Mouse (Mus musculus): ENCODE data around the gene Gmpr. TPM values are rescaled to one million over a fixed set of nuclear protein-coding genes. Genes with fewer than 3 reads are reported as not detected.

The Gmpr gene
- polyA plus RNA-seq (2014; fragmentation: Illumina TruSeq; extraction: RNeasy Lipid Tissue Mini Kit (QIAGEN cat#74804); ENCODE audit: low read depth, low replicate concordance) = 5.1 TPM

DNA sequence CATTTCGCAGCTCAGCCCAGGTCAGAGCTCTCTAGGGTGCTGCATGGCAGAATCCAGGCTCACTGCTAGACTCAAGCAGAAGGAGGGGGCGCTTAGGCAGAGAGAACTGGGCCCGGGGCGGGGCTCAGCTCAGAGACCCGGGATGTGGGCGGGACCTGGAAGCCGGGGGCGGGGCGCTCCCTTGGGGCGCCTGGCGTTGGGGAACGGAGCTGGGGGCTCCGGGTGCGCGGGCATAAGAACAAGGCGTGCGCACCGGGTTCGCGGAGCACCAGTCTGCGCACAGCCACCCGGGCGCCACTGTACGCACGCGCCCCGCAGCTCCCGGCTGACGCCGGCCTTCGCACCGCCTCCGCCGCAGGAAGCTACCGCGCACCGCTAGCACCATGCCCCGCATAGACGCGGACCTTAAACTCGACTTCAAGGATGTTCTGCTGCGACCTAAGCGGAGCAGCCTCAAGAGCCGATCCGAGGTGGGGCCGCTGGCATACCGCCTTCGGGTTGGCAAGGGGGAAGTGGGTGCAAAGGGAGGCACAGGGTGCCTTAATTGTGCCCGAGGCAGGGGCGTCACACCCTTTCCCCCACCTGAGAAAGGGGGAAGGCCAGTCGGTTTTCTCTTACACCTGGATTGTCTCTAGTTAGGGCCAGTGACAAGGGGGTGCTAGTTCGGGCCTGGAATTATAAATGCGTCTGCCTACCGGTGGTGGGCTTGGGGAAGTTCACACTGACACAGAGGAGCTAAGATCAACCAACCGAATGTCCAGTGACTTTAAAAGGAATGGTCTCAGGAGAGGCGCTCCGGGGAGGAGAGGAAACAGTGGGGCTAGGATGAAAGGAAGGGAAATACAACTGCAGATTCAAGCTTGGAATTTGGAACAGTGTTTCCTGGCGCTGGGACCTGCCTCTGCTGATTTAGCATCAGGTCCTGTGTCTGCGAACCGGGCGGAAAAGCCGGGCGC, at the start of gene Gmpr:
Gmpr (plus strand) TSS at position 171 of the 956 bp plus-strand sequence.

Other genes starting within 250 kb of the Gmpr start
- 36.6 TPM for gene Mylip, start 117.7 kb upstream of the Gmpr start, polyA plus RNA-seq (2014; fragmentation: Illumina TruSeq; extraction: RNeasy Lipid Tissue Mini Kit (QIAGEN cat#74804); ENCODE audit: low read depth, low replicate concordance)

Data from kidney, adult 10 weeks (tissue).